Mouse (Mus musculus): ENCODE measurements around the gene Smim12. TPM values are rescaled to one million over a fixed set of nuclear protein-coding genes. Genes with fewer than 3 reads are reported as not detected.

Gene Smim12
- polyA plus RNA-seq, 1 experiment from 2014 or later: 57.0 TPM

GRCm38 (mm10) chr4:127214510-127214909, 29.1 kb upstream of the Smim12 start:
- Histone ChIP-seq H3K9me3 (ENCODE audit: control insufficient read depth, low read length) (no peaks in the 10 kb centered on the region), H3K4me1 (ENCODE audit: control insufficient read depth, insufficient read depth, low read length) (no peaks in the 10 kb centered on the region), H3K9ac (ENCODE audit: low read length) (no peak overlapping the region), H3K27ac (ENCODE audit: low read depth, low read length) (no peak overlapping the region), H3K27me3 (ENCODE audit: control insufficient read depth, insufficient read depth, low read length) (peaks cover 10% of the 10 kb centered on the region), H3K4me3 (ENCODE audit: low read depth, low read length) (0 out of 2 replicates have a peak overlapping the region, but pooled peaks have one; percentile 8), H3K36me3 (ENCODE audit: control insufficient read depth, insufficient read depth, low read length) (no peaks in the 10 kb centered on the region), H3K4me2 (ENCODE audit: low read depth) (peak overlapping the region; percentile 27)
- ATAC-seq (ENCODE audit: insufficient read depth, low FRiP score, low TSS enrichment) (no peak), DNase-seq (ENCODE audit: low spot score) (no peak)
- 11% methylated on average over 28 of the region's 28 CpGs for WGBS

DNA sequence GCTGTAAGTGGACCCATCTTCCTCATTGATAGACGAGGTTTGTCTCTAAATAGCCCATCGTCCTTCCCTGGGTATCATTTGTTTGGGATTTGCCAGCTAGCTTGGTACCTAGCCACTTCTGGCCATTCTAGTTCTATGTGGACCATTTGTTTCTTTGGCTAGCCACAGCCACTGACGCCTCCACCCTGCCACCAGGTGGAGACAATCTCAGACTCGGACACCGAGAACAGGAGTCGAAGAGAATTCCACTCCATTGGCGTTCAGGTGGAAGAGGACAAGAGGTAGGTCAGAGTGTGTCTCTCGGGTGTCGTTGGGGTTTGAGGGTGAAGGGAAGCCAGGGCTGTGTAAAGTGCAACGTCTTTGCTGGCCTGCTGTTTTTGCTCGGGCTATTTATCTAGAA, 28.5 kb upstream of the Smim12 start:
- DNase-seq (ENCODE audit: low spot score) (no peak), ATAC-seq (ENCODE audit: insufficient read depth, low FRiP score, low TSS enrichment) (no peak)
- H3K36me3 ChIP-seq (ENCODE audit: control insufficient read depth, insufficient read depth, low read length): no peaks in the 10 kb centered on the region
- H3K9ac ChIP-seq (ENCODE audit: low read length): no peak overlapping the region
- H3K9me3 ChIP-seq (ENCODE audit: control insufficient read depth, low read length): no peaks in the 10 kb centered on the region
- H3K4me3 ChIP-seq (ENCODE audit: low read depth, low read length): no peak overlapping the region
- WGBS: 61% methylated on average over 11 of the region's 11 CpGs
- no peaks in the 10 kb centered on the region for H3K4me1 ChIP-seq (ENCODE audit: control insufficient read depth, insufficient read depth, low read length)
- no peak overlapping the region for H3K27ac ChIP-seq (ENCODE audit: low read depth, low read length)
- no peak overlapping the region for H3K4me2 ChIP-seq (ENCODE audit: low read depth)
- H3K27me3 ChIP-seq (ENCODE audit: control insufficient read depth, insufficient read depth, low read length): peaks cover 10% of the 10 kb centered on the region

DNA sequence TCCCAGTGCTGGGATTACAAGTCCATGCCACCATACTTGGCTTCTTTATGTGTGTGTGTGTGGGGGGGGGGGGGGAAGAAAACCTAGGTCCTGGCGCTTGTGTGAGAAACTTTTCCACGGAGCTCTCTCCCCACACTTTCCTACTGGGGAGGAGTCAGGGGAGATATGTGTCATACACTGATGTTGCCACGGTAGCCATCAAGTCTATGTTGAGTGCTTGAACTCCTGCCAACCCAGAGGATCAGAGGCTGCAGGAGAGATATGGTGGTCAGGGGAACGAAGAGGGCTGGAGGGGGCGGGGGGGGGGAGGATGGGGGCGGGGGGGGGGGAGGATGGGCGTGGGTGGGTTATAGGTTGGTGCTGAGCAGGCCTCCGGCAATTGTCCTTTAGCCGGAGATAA, 27.8 kb upstream of the Smim12 start:
- peaks cover 10% of the 10 kb centered on the region for H3K27me3 ChIP-seq (ENCODE audit: control insufficient read depth, insufficient read depth, low read length)
- H3K36me3 ChIP-seq (ENCODE audit: control insufficient read depth, insufficient read depth, low read length): no peaks in the 10 kb centered on the region
- DNase-seq (ENCODE audit: low spot score) (no peak), ATAC-seq (ENCODE audit: insufficient read depth, low FRiP score, low TSS enrichment) (no peak)
- H3K9me3 ChIP-seq (ENCODE audit: control insufficient read depth, low read length): no peaks in the 10 kb centered on the region
- H3K27ac ChIP-seq (ENCODE audit: low read depth, low read length): no peak overlapping the region
- 78% methylated on average over 6 of the region's 9 CpGs for WGBS
- H3K4me1 ChIP-seq (ENCODE audit: control insufficient read depth, insufficient read depth, low read length): no peaks in the 10 kb centered on the region
- H3K4me2 ChIP-seq (ENCODE audit: low read depth): no peak overlapping the region
- H3K9ac ChIP-seq (ENCODE audit: low read length): no peak overlapping the region
- no peak overlapping the region for H3K4me3 ChIP-seq (ENCODE audit: low read depth, low read length)

GRCm38 (mm10) chr4:127216251-127216651, 27.3 kb upstream of the Smim12 start:
- DNase-seq (ENCODE audit: low spot score): no peak
- WGBS: 64% methylated on average over 4 of the region's 4 CpGs

DNA sequence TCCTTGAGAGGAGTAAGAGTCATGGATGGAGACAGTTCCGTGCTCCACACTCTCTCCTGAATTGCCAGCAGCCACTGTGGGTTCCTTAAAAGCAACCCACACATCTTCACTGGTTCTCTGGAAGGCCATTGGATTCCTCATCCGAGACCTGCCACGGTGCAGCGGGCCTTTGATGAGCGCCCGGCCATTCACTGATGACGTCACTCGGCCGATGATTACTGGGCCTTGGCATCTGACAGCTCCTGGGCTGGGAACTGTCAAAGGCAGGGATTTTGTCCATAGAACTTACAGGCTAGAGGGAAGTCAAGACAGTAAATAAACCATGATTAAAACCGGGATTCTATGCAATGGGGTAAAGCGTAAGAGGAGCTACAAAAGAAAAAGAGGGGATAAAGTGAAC, 26.5 kb upstream of the Smim12 start:
- Histone ChIP-seq H3K4me1 (ENCODE audit: control insufficient read depth, insufficient read depth, low read length) (no peaks in the 10 kb centered on the region), H3K4me3 (ENCODE audit: low read depth, low read length) (no peak overlapping the region), H3K4me2 (ENCODE audit: low read depth) (no peak overlapping the region), H3K27ac (ENCODE audit: low read depth, low read length) (no peak overlapping the region), H3K36me3 (ENCODE audit: control insufficient read depth, insufficient read depth, low read length) (no peaks in the 10 kb centered on the region), H3K9me3 (ENCODE audit: control insufficient read depth, low read length) (no peaks in the 10 kb centered on the region), H3K9ac (ENCODE audit: low read length) (no peak overlapping the region), H3K27me3 (ENCODE audit: control insufficient read depth, insufficient read depth, low read length) (peaks cover 10% of the 10 kb centered on the region)
- ATAC-seq (ENCODE audit: insufficient read depth, low FRiP score, low TSS enrichment) (no peak), DNase-seq (ENCODE audit: low spot score) (no peak)
- 69% methylated on average over 11 of the region's 11 CpGs for WGBS

More at GRCm38 (mm10) chr4:127216251-127216651, 27.3 kb upstream of the Smim12 start:
- no peak for ATAC-seq (ENCODE audit: insufficient read depth, low FRiP score, low TSS enrichment)
- Histone ChIP-seq H3K9me3 (ENCODE audit: control insufficient read depth, low read length) (no peaks in the 10 kb centered on the region), H3K9ac (ENCODE audit: low read length) (no peak overlapping the region), H3K4me1 (ENCODE audit: control insufficient read depth, insufficient read depth, low read length) (no peaks in the 10 kb centered on the region), H3K27me3 (ENCODE audit: control insufficient read depth, insufficient read depth, low read length) (peaks cover 10% of the 10 kb centered on the region), H3K27ac (ENCODE audit: low read depth, low read length) (no peak overlapping the region), H3K4me2 (ENCODE audit: low read depth) (no peak overlapping the region), H3K36me3 (ENCODE audit: control insufficient read depth, insufficient read depth, low read length) (no peaks in the 10 kb centered on the region), H3K4me3 (ENCODE audit: low read depth, low read length) (no peak overlapping the region)

DNA sequence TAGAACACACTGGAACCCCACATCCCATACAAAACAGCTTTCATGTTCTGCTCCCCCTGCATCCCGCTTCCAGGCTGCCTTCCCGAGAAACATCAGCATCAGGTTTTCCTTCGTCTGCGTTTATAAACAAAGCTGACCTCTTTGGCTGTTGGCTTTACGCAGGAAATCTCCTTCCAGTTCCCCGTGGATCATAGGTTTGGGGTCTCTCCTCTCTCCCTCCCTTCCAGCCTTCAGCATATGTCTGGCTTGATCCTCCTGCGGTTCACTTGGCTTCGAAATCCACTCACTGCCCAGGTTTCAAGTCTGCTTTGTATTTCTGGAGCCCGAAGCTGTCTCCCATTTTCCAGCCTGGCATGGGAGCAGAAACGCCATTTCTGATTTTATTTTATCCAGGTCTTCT, 20.3 kb upstream of the Smim12 start:
- H3K27me3 ChIP-seq (ENCODE audit: control insufficient read depth, insufficient read depth, low read length): peaks cover 10% of the 10 kb centered on the region
- H3K4me1 ChIP-seq (ENCODE audit: control insufficient read depth, insufficient read depth, low read length): peaks cover 16% of the 10 kb centered on the region
- no peak overlapping the region for H3K9ac ChIP-seq (ENCODE audit: low read length)
- H3K36me3 ChIP-seq (ENCODE audit: control insufficient read depth, insufficient read depth, low read length): no peaks in the 10 kb centered on the region
- H3K4me2 ChIP-seq (ENCODE audit: low read depth): no peak overlapping the region
- ATAC-seq (ENCODE audit: insufficient read depth, low FRiP score, low TSS enrichment): no peak
- no peak for DNase-seq (ENCODE audit: low spot score)
- no peak overlapping the region for H3K4me3 ChIP-seq (ENCODE audit: low read depth, low read length)
- no peak overlapping the region for H3K27ac ChIP-seq (ENCODE audit: low read depth, low read length)
- H3K9me3 ChIP-seq (ENCODE audit: control insufficient read depth, low read length): no peaks in the 10 kb centered on the region
- 40% methylated on average over 10 of the region's 10 CpGs for WGBS

GRCm38 (mm10) chr4:127223755-127224154, 19.8 kb upstream of the Smim12 start:
- no peak for DNase-seq (ENCODE audit: low spot score)
- H3K36me3 ChIP-seq (ENCODE audit: control insufficient read depth, insufficient read depth, low read length): no peaks in the 10 kb centered on the region
- no peak overlapping the region for H3K4me3 ChIP-seq (ENCODE audit: low read depth, low read length)
- H3K27me3 ChIP-seq (ENCODE audit: control insufficient read depth, insufficient read depth, low read length): peaks cover 10% of the 10 kb centered on the region
- WGBS: 68% methylated on average over 4 of the region's 4 CpGs
- no peak overlapping the region for H3K4me2 ChIP-seq (ENCODE audit: low read depth)
- H3K9me3 ChIP-seq (ENCODE audit: control insufficient read depth, low read length): no peaks in the 10 kb centered on the region
- H3K4me1 ChIP-seq (ENCODE audit: control insufficient read depth, insufficient read depth, low read length): peaks cover 16% of the 10 kb centered on the region
- ATAC-seq (ENCODE audit: insufficient read depth, low FRiP score, low TSS enrichment): no peak
- no peak overlapping the region for H3K9ac ChIP-seq (ENCODE audit: low read length)
- H3K27ac ChIP-seq (ENCODE audit: low read depth, low read length): no peak overlapping the region

- ATAC-seq (ENCODE audit: insufficient read depth, low FRiP score, low TSS enrichment) (no peak), DNase-seq (ENCODE audit: low spot score) (no peak)
- Histone ChIP-seq H3K9ac (ENCODE audit: low read length) (no peak overlapping the region), H3K4me2 (ENCODE audit: low read depth) (peak overlapping the region; percentile 20; the same call in 1 of the 2 replicates), H3K9me3 (ENCODE audit: control insufficient read depth, low read length) (no peaks in the 10 kb centered on the region), H3K4me1 (ENCODE audit: control insufficient read depth, insufficient read depth, low read length) (peaks cover 16% of the 10 kb centered on the region), H3K36me3 (ENCODE audit: control insufficient read depth, insufficient read depth, low read length) (no peaks in the 10 kb centered on the region), H3K27ac (ENCODE audit: low read depth, low read length) (no peak overlapping the region), H3K4me3 (ENCODE audit: low read depth, low read length) (no peak overlapping the region), H3K27me3 (ENCODE audit: control insufficient read depth, insufficient read depth, low read length) (peaks cover 10% of the 10 kb centered on the region)
- WGBS: 17% methylated on average over 19 of the region's 19 CpGs
These were observed 19.0 kb upstream of the Smim12 start for GRCm38 (mm10) chr4:127224444-127225100.

DNA sequence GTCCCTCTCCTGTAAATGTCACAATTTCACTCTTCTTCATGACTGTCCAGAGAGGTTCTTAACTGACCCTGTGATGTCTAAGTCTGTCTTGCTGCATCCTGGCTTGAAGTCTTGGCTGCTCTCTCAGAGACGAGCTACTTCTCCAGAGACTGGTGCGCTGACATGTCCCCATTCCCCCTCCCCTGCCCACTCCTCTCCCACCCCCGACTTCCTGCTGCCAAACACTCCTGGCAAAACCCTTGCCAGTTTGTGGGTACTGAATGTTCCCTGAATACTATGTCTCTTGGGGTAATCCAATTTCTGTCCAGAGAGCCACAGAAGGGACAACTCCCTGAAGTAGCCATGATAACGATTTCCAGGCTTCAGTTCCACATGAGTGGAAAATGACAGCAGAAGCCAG, 17.5 kb upstream of the Smim12 start:
- Histone ChIP-seq H3K9ac (ENCODE audit: low read length) (no peak overlapping the region), H3K4me1 (ENCODE audit: control insufficient read depth, insufficient read depth, low read length) (peaks cover 16% of the 10 kb centered on the region), H3K36me3 (ENCODE audit: control insufficient read depth, insufficient read depth, low read length) (no peaks in the 10 kb centered on the region), H3K4me3 (ENCODE audit: low read depth, low read length) (no peak overlapping the region), H3K4me2 (ENCODE audit: low read depth) (no peak overlapping the region), H3K9me3 (ENCODE audit: control insufficient read depth, low read length) (no peaks in the 10 kb centered on the region), H3K27me3 (ENCODE audit: control insufficient read depth, insufficient read depth, low read length) (peaks cover 10% of the 10 kb centered on the region), H3K27ac (ENCODE audit: low read depth, low read length) (no peak overlapping the region)
- WGBS: 56% methylated on average over 4 of the region's 4 CpGs
- DNase-seq (ENCODE audit: low spot score): no peak
- no peak for ATAC-seq (ENCODE audit: insufficient read depth, low FRiP score, low TSS enrichment)

Measured in neural tube, embryonic 11.5 days (tissue).